Comparison of ENCODE assay signal across 28 mouse cellular contexts in genomic region chr4:77648911-77649310, GRCm38 (mm10).
DNase-seq lines count a peak whose midpoint lies in the region; TF ChIP-seq lines count a peak whose summit lies in the region.
"Had no signal": no experiment of that assay in that cellular context is flagged by ENCODE, and none has a peak within 500 bp of the region (broad histone marks: within the 10 kb centered on the region; RNA-seq: fewer than 3 reads in every experiment).

No protein-coding gene starts in this region.

- peak overlapping the region; percentile 69 for H3K27ac ChIP-seq in layer of hippocampus, adult 2 months
- H3K27ac ChIP-seq in left cerebral cortex, adult 2 months = peak overlapping the region; percentile 84
- H3K27ac ChIP-seq: embryonic facial prominence, embryonic 10.5 days; embryonic facial prominence, embryonic 13.5 days; forebrain, embryonic 12.5 days; forebrain, embryonic 15.5 days; heart, adult 2 months; heart, embryonic 10.5 days; heart, embryonic 13.5 days; hindbrain, embryonic 14.5 days; hindbrain, postnatal 0 days had no signal

- intact Hi-C loops in left cerebral cortex, adult 2 months (cut with DNase I) = loop anchor here (5.0 to 10.0 kb wide), 3 partner anchors 346 to 488 kb away; no protein-coding TSS in a partner anchor

- TF ChIP-seq CTCF in layer of hippocampus, adult 2 months (conservative IDR thresholded peaks at IDR 0.05) = no peak
- TF ChIP-seq CTCF in left cerebral cortex, adult 2 months (IDR thresholded peaks at IDR 0.05) = no peak

- DNase-seq in layer of hippocampus, adult 2 months (ENCODE audit: low spot score in 2 of 2) = peak in 1 of 2 experiments; percentile 21
- no peak for DNase-seq in layer of hippocampus, adult 8-10 months (ENCODE audit: low spot score in 2 of 2)
- no peak for DNase-seq in left cerebral cortex, adult 2 months (ENCODE audit: extremely low spot score in 1 of 2, low spot score in 2 of 2)
- no peak for DNase-seq in left cerebral cortex, adult 18-20 months (ENCODE audit: low spot score in 2 of 2)
- DNase-seq in right cerebral cortex, adult 18-20 months = peak; percentile 39
- no peak for DNase-seq in right cerebral cortex, adult 2 months (ENCODE audit: low spot score in 2 of 2)
- no peak for DNase-seq in lung, postnatal 14 days
- DNase-seq: adrenal gland, adult 2 months; adrenal gland, postnatal 14 days; cerebellum, adult 11-12 months; cerebellum, adult 8-10 months; cerebellum, postnatal 10 days; cerebellum, postnatal 36 days; embryo, embryonic 11 days; gastrocnemius, postnatal 10 days; gastrocnemius, postnatal 36 days; heart, adult 2 months; heart, postnatal 14 days; heart, postnatal 4 days had no signal

- H3K4me3 ChIP-seq in layer of hippocampus, adult 2 months = no peak overlapping the region
- H3K4me3 ChIP-seq in left cerebral cortex, adult 2 months = no peak overlapping the region
- H3K4me3 ChIP-seq: embryonic facial prominence, embryonic 10.5 days; embryonic facial prominence, embryonic 13.5 days; erythroblast, embryonic 14.5 days; forebrain, embryonic 12.5 days; forebrain, embryonic 15.5 days; heart, adult 2 months; heart, embryonic 10.5 days; heart, embryonic 13.5 days had no signal
